Mouse (Mus musculus): ENCODE measurements around the gene Mical2. TPM values are rescaled to one million over a fixed set of nuclear protein-coding genes. Genes with fewer than 3 reads are reported as not detected.
A peak's percentile ranks its signal among the peaks of the same experiment; 100 is the strongest.

Gene Mical2
- polyA plus RNA-seq, 1 experiment from 2014 or later = 1.9 TPM

DNA sequence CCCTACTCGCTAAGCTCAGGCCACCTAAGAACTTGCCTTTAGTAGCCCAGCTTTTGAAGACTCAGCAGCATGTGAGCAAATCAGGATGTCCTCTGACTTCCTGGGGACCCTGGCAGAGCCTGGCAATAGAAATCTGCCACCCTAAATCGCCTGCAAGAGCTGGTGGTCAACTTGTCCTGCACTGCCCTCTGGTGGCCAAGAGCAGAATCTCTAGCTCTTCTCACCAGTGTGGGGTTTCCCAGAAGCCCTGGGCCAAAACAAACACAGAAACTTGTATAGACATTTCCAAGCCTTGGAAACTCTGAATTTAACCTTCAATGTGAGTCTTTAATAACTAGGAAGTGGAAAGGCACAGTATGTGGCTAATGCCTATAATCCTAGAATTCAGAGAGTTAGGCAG lies 143.4 kb downstream of the Mical2 start:
- H3K9me3 ChIP-seq (ENCODE audit: control insufficient read depth, low read length) = no peaks in the 10 kb centered on the region
- no peaks in the 10 kb centered on the region for H3K36me3 ChIP-seq (ENCODE audit: control insufficient read depth, insufficient read depth, low read length)
- no peaks in the 10 kb centered on the region for H3K27me3 ChIP-seq (ENCODE audit: control insufficient read depth, insufficient read depth, low read length)
- H3K27ac ChIP-seq (ENCODE audit: low read depth, low read length) = no peak overlapping the region
- ATAC-seq (replicated peaks; ENCODE audit: low FRiP score) = 0 out of 2 replicates have a peak, but pooled peaks have one; percentile 60
- no peak overlapping the region for H3K4me3 ChIP-seq (ENCODE audit: low read depth, low read length)
- no peaks in the 10 kb centered on the region for H3K4me1 ChIP-seq (replicated peaks; ENCODE audit: control insufficient read depth, insufficient read depth, low read length)
- peak; percentile 92 for DNase-seq (ENCODE audit: low spot score)
- no peak overlapping the region for H3K9ac ChIP-seq (ENCODE audit: low read length)
- no peak overlapping the region for H3K4me2 ChIP-seq (ENCODE audit: low read depth, low read length, severe bottlenecking)
- 30% methylated on average over 2 of the region's 2 CpGs for WGBS

DNA sequence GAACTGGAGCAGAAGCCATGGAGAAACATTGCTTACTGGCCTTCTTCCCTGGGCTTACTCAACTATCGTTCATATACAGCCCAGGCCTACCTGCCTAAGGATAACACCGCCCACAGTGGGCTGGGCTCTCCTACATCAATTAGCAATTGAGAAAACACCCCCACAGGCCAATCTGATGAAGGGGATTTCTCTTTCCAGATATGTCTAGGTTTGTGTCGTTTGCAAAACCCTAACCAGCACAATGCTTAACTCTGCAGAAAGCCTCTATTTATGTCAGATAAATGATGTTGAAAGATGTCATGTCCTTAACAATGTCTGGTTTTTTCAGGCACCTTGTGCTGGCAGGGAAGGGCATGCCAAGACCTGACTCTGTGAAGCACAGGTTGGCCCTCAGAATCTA lies 144.3 kb downstream of the Mical2 start:
- ATAC-seq (replicated peaks; ENCODE audit: low FRiP score) = no peak
- WGBS = 88% methylated on average over 3 of the region's 3 CpGs

DNA sequence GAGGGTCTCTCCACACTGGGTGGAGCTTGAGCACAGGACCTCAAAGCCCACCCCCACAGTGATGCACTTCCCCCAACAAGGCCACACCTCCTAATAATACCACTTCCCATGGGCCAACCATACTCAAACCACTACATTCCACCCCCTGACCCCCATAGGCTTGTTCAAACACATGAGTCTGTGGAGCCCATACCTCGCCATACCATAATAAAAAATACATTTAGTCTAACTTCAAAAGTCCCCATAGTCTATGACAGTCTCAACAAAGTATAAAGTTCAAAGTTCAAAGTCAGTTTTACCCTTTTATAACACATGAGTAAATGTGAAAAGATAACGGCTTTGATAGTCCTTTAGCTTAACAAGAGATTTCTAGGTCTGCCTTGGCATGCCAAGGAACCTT lies 145.7 kb downstream of the Mical2 start:
- no peak for ATAC-seq (replicated peaks; ENCODE audit: low FRiP score)
- no peak overlapping the region for H3K4me2 ChIP-seq (ENCODE audit: low read depth, low read length, severe bottlenecking)
- no peaks in the 10 kb centered on the region; the same call in 1 of the 2 replicates for H3K27me3 ChIP-seq (ENCODE audit: control insufficient read depth, insufficient read depth, low read length)
- no peak overlapping the region for H3K27ac ChIP-seq (ENCODE audit: low read depth, low read length)
- H3K36me3 ChIP-seq (ENCODE audit: control insufficient read depth, insufficient read depth, low read length) = no peaks in the 10 kb centered on the region
- no peaks in the 10 kb centered on the region for H3K9me3 ChIP-seq (ENCODE audit: control insufficient read depth, low read length)
- no peak for DNase-seq (ENCODE audit: low spot score)
- no peak overlapping the region for H3K4me3 ChIP-seq (ENCODE audit: low read depth, low read length)
- H3K9ac ChIP-seq (ENCODE audit: low read length) = no peak overlapping the region
- WGBS = 91% methylated on average over 2 of the region's 2 CpGs
- no peaks in the 10 kb centered on the region for H3K4me1 ChIP-seq (replicated peaks; ENCODE audit: control insufficient read depth, insufficient read depth, low read length)

More for the DNA sequence above, 144.3 kb downstream of the Mical2 start:
- no peak overlapping the region for H3K9ac ChIP-seq (ENCODE audit: low read length)
- H3K4me3 ChIP-seq (ENCODE audit: low read depth, low read length) = no peak overlapping the region
- H3K27me3 ChIP-seq (ENCODE audit: control insufficient read depth, insufficient read depth, low read length) = no peaks in the 10 kb centered on the region
- H3K27ac ChIP-seq (ENCODE audit: low read depth, low read length) = no peak overlapping the region
- H3K4me2 ChIP-seq (ENCODE audit: low read depth, low read length, severe bottlenecking) = no peak overlapping the region
- H3K4me1 ChIP-seq (replicated peaks; ENCODE audit: control insufficient read depth, insufficient read depth, low read length) = no peaks in the 10 kb centered on the region
- no peaks in the 10 kb centered on the region for H3K36me3 ChIP-seq (ENCODE audit: control insufficient read depth, insufficient read depth, low read length)
- H3K9me3 ChIP-seq (ENCODE audit: control insufficient read depth, low read length) = no peaks in the 10 kb centered on the region
- DNase-seq (ENCODE audit: low spot score) = no peak

DNA sequence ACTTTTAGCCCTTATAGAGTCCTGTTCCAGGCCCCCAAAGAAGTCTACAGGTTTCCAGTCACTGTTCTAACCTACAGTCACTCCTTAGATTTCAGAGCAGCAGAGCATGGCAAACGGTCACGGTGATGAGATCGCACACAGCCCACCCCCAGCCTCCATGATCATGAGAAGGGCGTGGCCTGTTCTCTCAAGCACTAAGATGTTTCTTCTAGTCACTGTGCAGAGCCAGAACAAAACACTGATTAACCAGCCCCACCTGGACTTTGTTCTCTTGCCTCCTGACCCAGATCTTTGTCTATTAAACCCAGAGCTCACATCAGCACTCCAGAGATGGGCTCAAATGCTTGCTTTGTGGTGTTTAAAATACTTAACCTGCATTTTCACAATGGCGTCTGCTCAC lies 148.4 kb downstream of the Mical2 start:
- no peak for DNase-seq (ENCODE audit: low spot score)
- ATAC-seq (replicated peaks; ENCODE audit: low FRiP score) = no peak
- no peaks in the 10 kb centered on the region for H3K36me3 ChIP-seq (ENCODE audit: control insufficient read depth, insufficient read depth, low read length)
- H3K4me1 ChIP-seq (replicated peaks; ENCODE audit: control insufficient read depth, insufficient read depth, low read length) = 0 out of 2 replicates have a peak, but pooled peaks cover 2% of the 10 kb centered on the region
- no peak overlapping the region for H3K27ac ChIP-seq (ENCODE audit: low read depth, low read length)
- no peak overlapping the region for H3K4me2 ChIP-seq (ENCODE audit: low read depth, low read length, severe bottlenecking)
- H3K27me3 ChIP-seq (ENCODE audit: control insufficient read depth, insufficient read depth, low read length) = no peaks in the 10 kb centered on the region; the same call in 1 of the 2 replicates
- 91% methylated on average over 5 of the region's 5 CpGs for WGBS
- no peaks in the 10 kb centered on the region for H3K9me3 ChIP-seq (ENCODE audit: control insufficient read depth, low read length)
- no peak overlapping the region for H3K9ac ChIP-seq (ENCODE audit: low read length)
- H3K4me3 ChIP-seq (ENCODE audit: low read depth, low read length) = no peak overlapping the region

DNA sequence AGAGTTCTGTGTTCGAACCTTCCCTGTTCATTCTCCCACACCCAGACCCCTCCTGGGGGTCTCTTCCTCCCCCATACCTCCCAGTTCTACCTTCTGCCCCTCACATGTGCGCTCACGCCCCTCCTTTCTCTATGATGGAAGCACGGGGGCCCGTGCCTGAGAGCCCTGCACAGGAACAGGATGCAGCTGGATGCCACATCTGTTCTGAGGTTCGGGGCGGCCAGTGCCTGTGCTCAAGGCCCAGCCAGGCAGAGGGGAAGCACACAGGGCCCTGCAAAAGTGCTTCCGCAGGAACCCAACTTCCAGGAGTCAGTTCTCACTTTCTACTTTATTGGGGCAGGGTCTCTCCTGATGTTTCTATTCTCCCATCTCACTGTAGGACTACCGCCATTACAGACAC lies 149.4 kb downstream of the Mical2 start:
- H3K27me3 ChIP-seq (ENCODE audit: control insufficient read depth, insufficient read depth, low read length) = no peaks in the 10 kb centered on the region; the same call in 1 of the 2 replicates
- no peak overlapping the region for H3K4me3 ChIP-seq (ENCODE audit: low read depth, low read length)
- no peak overlapping the region for H3K4me2 ChIP-seq (ENCODE audit: low read depth, low read length, severe bottlenecking)
- no peak overlapping the region for H3K27ac ChIP-seq (ENCODE audit: low read depth, low read length)
- no peak overlapping the region for H3K9ac ChIP-seq (ENCODE audit: low read length)
- ATAC-seq (replicated peaks; ENCODE audit: low FRiP score) = no peak
- WGBS = 80% methylated on average over 9 of the region's 9 CpGs
- no peaks in the 10 kb centered on the region for H3K36me3 ChIP-seq (ENCODE audit: control insufficient read depth, insufficient read depth, low read length)
- H3K4me1 ChIP-seq (replicated peaks; ENCODE audit: control insufficient read depth, insufficient read depth, low read length) = 0 out of 2 replicates have a peak, but pooled peaks cover 2% of the 10 kb centered on the region
- DNase-seq (ENCODE audit: low spot score) = no peak
- H3K9me3 ChIP-seq (ENCODE audit: control insufficient read depth, low read length) = no peaks in the 10 kb centered on the region

DNA sequence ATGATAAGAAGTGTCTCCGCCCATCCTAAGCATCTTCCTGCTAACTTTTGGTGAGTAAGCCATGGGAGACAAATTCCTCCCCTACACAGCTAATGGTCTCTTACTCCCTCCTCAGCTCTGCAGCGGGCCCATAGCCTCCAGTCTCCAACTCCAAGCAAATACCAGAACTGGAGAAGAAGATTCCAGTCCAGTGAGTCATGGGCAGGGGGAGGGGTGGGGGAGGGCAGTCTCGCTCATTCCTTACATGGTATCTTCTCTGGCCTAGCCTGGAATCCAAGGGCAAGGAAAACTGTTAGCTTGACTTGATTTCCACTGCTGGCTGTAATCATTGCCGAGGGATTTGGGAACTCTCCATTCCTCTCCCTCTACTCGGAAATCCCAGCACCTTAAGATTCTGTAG lies 150.2 kb downstream of the Mical2 start:
- no peaks in the 10 kb centered on the region for H3K9me3 ChIP-seq (ENCODE audit: control insufficient read depth, low read length)
- no peaks in the 10 kb centered on the region; the same call in 1 of the 2 replicates for H3K27me3 ChIP-seq (ENCODE audit: control insufficient read depth, insufficient read depth, low read length)
- no peak overlapping the region for H3K4me2 ChIP-seq (ENCODE audit: low read depth, low read length, severe bottlenecking)
- ATAC-seq (replicated peaks; ENCODE audit: low FRiP score) (no peak), DNase-seq (ENCODE audit: low spot score) (no peak)
- H3K9ac ChIP-seq (ENCODE audit: low read length) = no peak overlapping the region
- 76% methylated on average over 5 of the region's 5 CpGs for WGBS
- 0 out of 2 replicates have a peak, but pooled peaks cover 2% of the 10 kb centered on the region for H3K4me1 ChIP-seq (replicated peaks; ENCODE audit: control insufficient read depth, insufficient read depth, low read length)
- no peaks in the 10 kb centered on the region for H3K36me3 ChIP-seq (ENCODE audit: control insufficient read depth, insufficient read depth, low read length)
- H3K4me3 ChIP-seq (ENCODE audit: low read depth, low read length) = no peak overlapping the region
- H3K27ac ChIP-seq (ENCODE audit: low read depth, low read length) = no peak overlapping the region

DNA sequence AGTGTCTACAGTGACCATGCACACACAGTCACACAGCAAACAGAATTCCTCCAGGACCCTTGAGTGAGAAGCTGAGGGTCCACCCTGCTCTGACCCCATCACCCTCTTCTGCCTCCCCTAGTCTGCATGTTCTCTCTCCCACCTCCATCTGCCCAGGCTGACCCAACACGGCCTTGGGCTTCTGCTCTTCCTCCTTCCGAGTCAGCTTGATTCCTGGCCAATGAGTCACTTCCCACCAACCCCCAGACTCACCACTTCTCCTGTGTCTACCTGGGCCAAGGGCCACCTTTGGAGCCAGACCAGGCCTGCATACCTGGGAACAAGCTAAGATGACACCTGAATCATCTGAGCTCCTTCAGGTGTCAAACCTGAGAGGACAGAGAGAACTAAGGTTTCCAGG lies 151.0 kb downstream of the Mical2 start:
- H3K9me3 ChIP-seq (ENCODE audit: control insufficient read depth, low read length) = no peaks in the 10 kb centered on the region
- no peaks in the 10 kb centered on the region; the same call in 1 of the 2 replicates for H3K27me3 ChIP-seq (ENCODE audit: control insufficient read depth, insufficient read depth, low read length)
- H3K27ac ChIP-seq (ENCODE audit: low read depth, low read length) = no peak overlapping the region
- no peak for DNase-seq (ENCODE audit: low spot score)
- H3K4me1 ChIP-seq (replicated peaks; ENCODE audit: control insufficient read depth, insufficient read depth, low read length) = 0 out of 2 replicates have a peak, but pooled peaks cover 2% of the 10 kb centered on the region
- no peak overlapping the region for H3K4me3 ChIP-seq (ENCODE audit: low read depth, low read length)
- 80% methylated on average over 2 of the region's 2 CpGs for WGBS
- no peak for ATAC-seq (replicated peaks; ENCODE audit: low FRiP score)
- H3K4me2 ChIP-seq (ENCODE audit: low read depth, low read length, severe bottlenecking) = no peak overlapping the region
- no peaks in the 10 kb centered on the region for H3K36me3 ChIP-seq (ENCODE audit: control insufficient read depth, insufficient read depth, low read length)
- H3K9ac ChIP-seq (ENCODE audit: low read length) = no peak overlapping the region

DNA sequence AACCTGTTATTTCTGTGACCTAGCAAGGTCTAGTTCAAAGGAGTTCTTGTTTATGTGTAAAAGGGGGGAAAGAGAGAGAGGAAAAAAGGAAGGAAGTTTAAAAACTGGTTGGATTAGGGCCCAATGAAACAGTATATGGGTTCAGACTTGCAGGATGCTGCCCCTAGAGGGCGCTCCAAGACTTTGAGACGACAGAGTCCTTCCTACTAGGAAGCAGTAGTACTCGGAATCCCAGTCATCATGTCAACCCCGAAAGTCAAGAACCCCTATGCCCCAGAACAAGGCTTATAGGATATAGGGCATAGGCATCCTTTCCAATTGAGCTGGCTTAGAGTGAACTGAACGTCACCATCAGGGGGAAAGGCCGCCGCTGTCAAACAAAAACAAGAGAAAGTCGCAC lies 151.7 kb downstream of the Mical2 start:
- H3K4me3 ChIP-seq (ENCODE audit: low read depth, low read length) = no peak overlapping the region
- 0 out of 2 replicates have a peak, but pooled peaks cover 2% of the 10 kb centered on the region for H3K4me1 ChIP-seq (replicated peaks; ENCODE audit: control insufficient read depth, insufficient read depth, low read length)
- H3K9me3 ChIP-seq (ENCODE audit: control insufficient read depth, low read length) = no peaks in the 10 kb centered on the region
- no peaks in the 10 kb centered on the region for H3K36me3 ChIP-seq (ENCODE audit: control insufficient read depth, insufficient read depth, low read length)
- no peak overlapping the region for H3K27ac ChIP-seq (ENCODE audit: low read depth, low read length)
- no peak overlapping the region for H3K9ac ChIP-seq (ENCODE audit: low read length)
- 41% methylated on average over 8 of the region's 8 CpGs for WGBS
- no peaks in the 10 kb centered on the region; the same call in 1 of the 2 replicates for H3K27me3 ChIP-seq (ENCODE audit: control insufficient read depth, insufficient read depth, low read length)
- H3K4me2 ChIP-seq (ENCODE audit: low read depth, low read length, severe bottlenecking) = no peak overlapping the region
- ATAC-seq (replicated peaks; ENCODE audit: low FRiP score) (peak; percentile 53; the same call in 1 of the 2 replicates), DNase-seq (ENCODE audit: low spot score) (peak; percentile 88)

DNA sequence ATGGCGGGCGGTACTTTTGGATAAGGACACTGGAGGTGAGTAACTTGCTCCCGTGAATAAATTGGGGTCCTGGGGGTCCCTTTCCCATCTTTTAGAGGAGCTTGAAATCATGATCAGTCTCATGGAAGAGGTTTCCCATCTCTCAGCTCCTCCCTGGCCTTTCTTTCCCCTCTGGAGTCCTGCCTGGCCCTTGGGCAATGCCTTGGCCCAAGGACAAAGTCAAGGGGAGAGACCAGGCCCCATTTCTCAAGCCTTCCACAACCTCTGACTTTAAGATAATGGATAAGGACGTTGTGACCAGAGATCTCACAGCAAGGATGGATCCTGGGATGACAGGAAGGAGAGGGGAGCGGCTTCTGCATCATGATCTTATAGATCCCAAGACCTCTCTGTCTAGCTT lies 152.4 kb downstream of the Mical2 start:
- DNase-seq (ENCODE audit: low spot score) (no peak), ATAC-seq (replicated peaks; ENCODE audit: low FRiP score) (no peak)
- Histone ChIP-seq H3K27ac (ENCODE audit: low read depth, low read length) (no peak overlapping the region), H3K4me2 (ENCODE audit: low read depth, low read length, severe bottlenecking) (no peak overlapping the region), H3K9me3 (ENCODE audit: control insufficient read depth, low read length) (no peaks in the 10 kb centered on the region), H3K4me1 (replicated peaks; ENCODE audit: control insufficient read depth, insufficient read depth, low read length) (0 out of 2 replicates have a peak, but pooled peaks cover 2% of the 10 kb centered on the region), H3K36me3 (ENCODE audit: control insufficient read depth, insufficient read depth, low read length) (no peaks in the 10 kb centered on the region), H3K9ac (ENCODE audit: low read length) (no peak overlapping the region), H3K4me3 (ENCODE audit: low read depth, low read length) (no peak overlapping the region), H3K27me3 (ENCODE audit: control insufficient read depth, insufficient read depth, low read length) (no peaks in the 10 kb centered on the region; the same call in 1 of the 2 replicates)
- 79% methylated on average over 5 of the region's 5 CpGs for WGBS

Measured in forebrain, embryonic 11.5 days (tissue).